Mouse (Mus musculus) liver, adult 2 months (tissue): ENCODE data around the gene Pnliprp2. TPM values are rescaled to one million over a fixed set of nuclear protein-coding genes. Genes with fewer than 3 reads are reported as not detected.

Experiments used
- DNase-seq: peaks from one replicate; pipeline ENCODE4 v3.0.0-alpha.2; 2011; ENCODE audit warnings: low read depth, low spot score; ENCODE audit errors: extremely low read depth
- H3K27ac ChIP-seq: fragments of 200-500 bp; replicated peaks from 2 replicates; pipeline ENCODE4 v1.5.1; 2012; ENCODE audit warnings: low read depth, mild to moderate bottlenecking, control low read depth, inconsistent platforms, low read length; ENCODE audit not compliant: insufficient read depth
- H3K27me3 ChIP-seq: fragments of 200-500 bp; 2 replicates; pipeline ENCODE4 v1.6.1; 2012; ENCODE audit warnings: mild to moderate bottlenecking, moderate library complexity, low read length, inconsistent platforms; ENCODE audit not compliant: control insufficient read depth, insufficient read depth
- H3K36me3 ChIP-seq: fragments of 200-500 bp; 2 replicates; pipeline ENCODE4 v1.6.1; 2012; ENCODE audit warnings: low read length, inconsistent platforms; ENCODE audit not compliant: control insufficient read depth, insufficient read depth
- H3K4me1 ChIP-seq: fragments of 200-500 bp; 2 replicates; pipeline ENCODE4 v1.6.1; 2011; ENCODE audit warnings: low read length; ENCODE audit not compliant: control insufficient read depth, insufficient read depth
- H3K4me3 ChIP-seq: fragments of 200-500 bp; 2 replicates; pipeline ENCODE4 v1.5.1; 2011; ENCODE audit warnings: low read depth, mild to moderate bottlenecking, control low read depth, low read length, moderate library complexity; ENCODE audit not compliant: insufficient read depth
- H3K79me2 ChIP-seq: fragments of 200-500 bp; 2 replicates; pipeline ENCODE4 v1.6.1; 2012; ENCODE audit warnings: inconsistent platforms, mild to moderate bottlenecking, low read length, moderate library complexity; ENCODE audit not compliant: control insufficient read depth, insufficient read depth
- H3K9ac ChIP-seq: fragments of 200-500 bp; 2 replicates; pipeline ENCODE4 v1.6.1; 2012; ENCODE audit warnings: low read depth, mild to moderate bottlenecking, control low read depth, inconsistent platforms, low read length
- CTCF ChIP-seq: fragments of 200-500 bp; IDR thresholded peaks from 2 replicates; pipeline ENCODE4 v1.5.1; 2011; ENCODE audit warnings: low read depth, low read length, control low read depth
- POLR2A ChIP-seq: fragments of 200-500 bp; IDR thresholded peaks from 2 replicates; pipeline ENCODE4 v1.6.1; 2011; ENCODE audit warnings: low read length, control low read depth; ENCODE audit not compliant: insufficient read depth; ENCODE audit errors: extremely low read depth
- WGBS: fragments of 180-500 bp; shearing (Covaris S2); methylation state at CpG from one replicate; pipeline ENCODE4 v1.1.7; 2018; 5-methylcytosine and 5-hydroxymethylcytosine counted together
- polyA plus RNA-seq: library from polyadenylated mRNA; depleted of rRNA; stranded (reverse); fragments of >200 nt; gene quantifications from 2 replicates; pipeline ENCODE4 v1.2.3, GENCODE M21; 2012
- total RNA-seq: library from RNA; depleted of rRNA; stranded (reverse); fragments of >200 nt; gene quantifications from 2 replicates; pipeline ENCODE4 v1.2.3, GENCODE M21; 2014

Gene Pnliprp2
- total and polyA plus RNA-seq, 2 experiments = 7.8 TPM; not detected in 1

- Histone ChIP-seq H3K36me3 (no peaks in the 10 kb centered on the region), H3K27ac (no peak overlapping the region), H3K79me2 (no peaks in the 10 kb centered on the region), H3K4me3 (no peak overlapping the region), H3K9ac (no peak overlapping the region), H3K4me1 (no peaks in the 10 kb centered on the region), H3K27me3 (no peaks in the 10 kb centered on the region)
- WGBS = 60% methylated on average over 5 of the region's 5 CpGs
- no peak for DNase-seq
- TF ChIP-seq CTCF (no peak), POLR2A (no peak)
These were observed 16.9 kb downstream of the Pnliprp2 start for GRCm38 (mm10) chr19:58776461-58776860.

- 79% methylated on average over 4 of the region's 4 CpGs for WGBS
- no peak overlapping the region for H3K9ac ChIP-seq
- no peak for TF ChIP-seq POLR2A
- TF ChIP-seq CTCF = no peak
These were observed 22.0 kb downstream of the Pnliprp2 start for GRCm38 (mm10) chr19:58781566-58781965.

GRCm38 (mm10) chr19:58783938-58784337 is 24.4 kb downstream of the Pnliprp2 start:
- DNase-seq = no peak
- Histone ChIP-seq H3K27me3 (no peaks in the 10 kb centered on the region), H3K4me1 (no peaks in the 10 kb centered on the region), H3K79me2 (no peaks in the 10 kb centered on the region), H3K27ac (no peak overlapping the region), H3K36me3 (no peaks in the 10 kb centered on the region), H3K9ac (no peak overlapping the region), H3K4me3 (no peak overlapping the region)
- WGBS = 43% methylated on average over 7 of the region's 7 CpGs
- no peak for TF ChIP-seq CTCF
- TF ChIP-seq POLR2A = no peak

More at GRCm38 (mm10) chr19:58781566-58781965, 22.0 kb downstream of the Pnliprp2 start:
- Histone ChIP-seq H3K4me3 (no peak overlapping the region), H3K36me3 (no peaks in the 10 kb centered on the region), H3K27me3 (no peaks in the 10 kb centered on the region), H3K27ac (no peak overlapping the region), H3K79me2 (no peaks in the 10 kb centered on the region), H3K4me1 (no peaks in the 10 kb centered on the region)
- DNase-seq = no peak

GRCm38 (mm10) chr19:58789194-58789593 is 29.7 kb downstream of the Pnliprp2 start:
- no peaks in the 10 kb centered on the region for H3K27me3 ChIP-seq
- H3K27ac ChIP-seq = no peak overlapping the region
- no peaks in the 10 kb centered on the region for H3K36me3 ChIP-seq
- no peak for TF ChIP-seq POLR2A
- no peak for TF ChIP-seq CTCF
- no peaks in the 10 kb centered on the region for H3K4me1 ChIP-seq
- no peak overlapping the region for H3K9ac ChIP-seq
- 76% methylated on average over 11 of the region's 11 CpGs for WGBS
- H3K4me3 ChIP-seq = no peak overlapping the region
- no peaks in the 10 kb centered on the region for H3K79me2 ChIP-seq
- DNase-seq = no peak

GRCm38 (mm10) chr19:58794284-58794683 is 34.8 kb downstream of the Pnliprp2 start, which contains the start of gene 1700019N19Rik:
Gene 1700019N19Rik, minus strand, starts transcription at chr19:58794461.
- DNase-seq = no peak
- no peak within 1 kb of the TSS for H3K9ac ChIP-seq
- no peaks in the 10 kb centered on the region for H3K79me2 ChIP-seq
- H3K36me3 ChIP-seq = no peaks in the 10 kb centered on the region
- H3K27me3 ChIP-seq = no peaks in the 10 kb centered on the region
- no peak within 1 kb of the TSS for H3K27ac ChIP-seq
- no peaks in the 10 kb centered on the region for H3K4me1 ChIP-seq
- no peak within 1 kb of the TSS for H3K4me3 ChIP-seq
- no peak for TF ChIP-seq POLR2A
- no peak for TF ChIP-seq CTCF
- WGBS = 25% methylated on average over 10 of the region's 10 CpGs

- Histone ChIP-seq H3K9ac (no peak overlapping the region), H3K36me3 (no peaks in the 10 kb centered on the region), H3K4me1 (no peaks in the 10 kb centered on the region), H3K27ac (no peak overlapping the region), H3K79me2 (no peaks in the 10 kb centered on the region), H3K4me3 (no peak overlapping the region), H3K27me3 (no peaks in the 10 kb centered on the region)
- TF ChIP-seq CTCF (no peak), POLR2A (no peak)
- DNase-seq = no peak
- 88% methylated on average over 12 of the region's 12 CpGs for WGBS
These were observed 35.7 kb downstream of the Pnliprp2 start for GRCm38 (mm10) chr19:58795114-58795669.
